Mouse (Mus musculus) hindbrain, embryonic 15.5 days (tissue): ENCODE results near the gene Nck1. TPM values are rescaled to one million over a fixed set of nuclear protein-coding genes. Genes with fewer than 3 reads are reported as not detected.

Experiments
- polyA plus RNA-seq: library from polyadenylated mRNA; unstranded; fragments of >200 nt; fragmentation: Nextera tagmentation; extraction: Ambion mirVana; gene quantifications from 2 replicates; pipeline ENCODE4 v1.2.1, GENCODE M21; 2015

Gene Nck1
- polyA plus RNA-seq, 1 experiment from 2014 or later = 58.6 TPM

Other genes with a start within 250 kb of the Nck1 start
- 0.75 and 0.84 TPM in 2 replicates for gene Il20rb, start 59.3 kb downstream of the Nck1 start, polyA plus RNA-seq
- 21.9 and 24.3 TPM in 2 replicates for gene Slc35g2, start 25.0 kb upstream of the Nck1 start, polyA plus RNA-seq
- gene Stag1, start 51.7 kb upstream of the Nck1 start, polyA plus RNA-seq = 28.9 and 30.9 TPM in 2 replicates